Mouse (Mus musculus) spleen, postnatal 36 days (tissue): ENCODE data around the gene Tctn1.
A peak's percentile ranks its signal among the peaks of the same experiment; 100 is the strongest.
"Not testable (repeated sequence)": the region's sequence is repeated elsewhere in the genome, so short reads cannot be mapped to it uniquely, and the experiment has no call there.

Source experiments
- DNase-seq, 2 experiments: peaks; one replicate each; pipeline ENCODE4 v3.0.0; 2022; ENCODE audit warnings: low spot score in 2 of 2, mixed read lengths in 1 of 2

Tctn1 gene

GRCm38 (mm10) chr5:122219655-122220629 lies 44.3 kb downstream of the Tctn1 start:
- DNase-seq = peak; percentile 95 to 97

- DNase-seq = peak in 1 of 2 experiments; percentile 60
These were observed 45.3 kb downstream of the Tctn1 start for GRCm38 (mm10) chr5:122218928-122219327.

GRCm38 (mm10) chr5:122218109-122218905 lies 46.0 kb downstream of the Tctn1 start:
- DNase-seq = peak in 1 of 2 experiments; percentile 29

GRCm38 (mm10) chr5:122217636-122218035 lies 46.6 kb downstream of the Tctn1 start:
- DNase-seq = peak in 1 of 2 experiments; percentile 39

- DNase-seq = peak in 1 of 2 experiments; percentile 43
These were observed 50.4 kb downstream of the Tctn1 start for GRCm38 (mm10) chr5:122213861-122214260.

GRCm38 (mm10) chr5:122212820-122213219 lies 51.4 kb downstream of the Tctn1 start:
- not testable (repeated sequence) for DNase-seq

- peak in 1 of 2 experiments; percentile 43 for DNase-seq
These were observed 52.1 kb downstream of the Tctn1 start for GRCm38 (mm10) chr5:122212125-122212524.

- DNase-seq = no peak
These were observed 53.4 kb downstream of the Tctn1 start for GRCm38 (mm10) chr5:122210890-122211289.

GRCm38 (mm10) chr5:122209591-122210368 lies 54.5 kb downstream of the Tctn1 start:
- DNase-seq = peak; percentile 89

GRCm38 (mm10) chr5:122208909-122209308 lies 55.4 kb downstream of the Tctn1 start:
- no peak for DNase-seq

- no peak for DNase-seq
These were observed 57.8 kb downstream of the Tctn1 start, which contains the start of gene Hvcn1 for GRCm38 (mm10) chr5:122206475-122206874. Hvcn1 (plus strand) TSS chr5:122206804.

- DNase-seq = no peak
These were observed 60.1 kb downstream of the Tctn1 start for GRCm38 (mm10) chr5:122204180-122204579.

GRCm38 (mm10) chr5:122201904-122202303 lies 62.4 kb downstream of the Tctn1 start:
- no peak for DNase-seq

- DNase-seq = no peak
These were observed 63.4 kb downstream of the Tctn1 start for GRCm38 (mm10) chr5:122200872-122201271.

- peak; percentile 55 to 58 for DNase-seq
These were observed 71.9 kb downstream of the Tctn1 start for GRCm38 (mm10) chr5:122192347-122192746.

GRCm38 (mm10) chr5:122191269-122192063 lies 72.8 kb downstream of the Tctn1 start:
- no peak for DNase-seq

- no peak for DNase-seq
These were observed 73.8 kb downstream of the Tctn1 start for GRCm38 (mm10) chr5:122190465-122190864.

- DNase-seq = no peak
These were observed 75.1 kb downstream of the Tctn1 start for GRCm38 (mm10) chr5:122189115-122189514.
